Mouse (Mus musculus): ENCODE results near the gene Ptchd4. TPM values are rescaled to one million over a fixed set of nuclear protein-coding genes. Genes with fewer than 3 reads are reported as not detected.

Gene Ptchd4
- polyA plus RNA-seq, 2 experiments: 0.88 to 7.4 TPM

DNA sequence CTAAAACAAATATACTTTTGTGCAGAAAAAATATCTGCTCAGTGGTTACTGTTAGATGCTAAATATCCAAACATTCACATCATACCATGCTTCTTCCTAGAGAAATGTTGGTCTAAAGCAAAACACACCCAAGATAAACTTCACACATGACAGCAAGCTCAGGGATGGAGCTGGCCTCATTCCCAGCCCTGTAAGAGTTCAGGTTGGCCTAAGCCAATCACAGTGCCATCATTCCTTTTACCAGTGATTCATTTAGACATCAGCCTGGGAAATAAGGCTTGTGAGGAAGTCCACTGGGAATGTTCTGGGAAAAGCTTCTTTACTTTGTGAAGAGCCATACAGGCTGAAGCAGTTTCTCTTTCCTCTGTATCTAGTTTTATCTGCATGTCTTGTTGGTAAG, 5.6 kb upstream of the Ptchd4 start:
- H3K9ac ChIP-seq (ENCODE audit: low read depth, low read length, severe bottlenecking): no peak overlapping the region
- DNase-seq (ENCODE audit: low spot score): no peak

DNA sequence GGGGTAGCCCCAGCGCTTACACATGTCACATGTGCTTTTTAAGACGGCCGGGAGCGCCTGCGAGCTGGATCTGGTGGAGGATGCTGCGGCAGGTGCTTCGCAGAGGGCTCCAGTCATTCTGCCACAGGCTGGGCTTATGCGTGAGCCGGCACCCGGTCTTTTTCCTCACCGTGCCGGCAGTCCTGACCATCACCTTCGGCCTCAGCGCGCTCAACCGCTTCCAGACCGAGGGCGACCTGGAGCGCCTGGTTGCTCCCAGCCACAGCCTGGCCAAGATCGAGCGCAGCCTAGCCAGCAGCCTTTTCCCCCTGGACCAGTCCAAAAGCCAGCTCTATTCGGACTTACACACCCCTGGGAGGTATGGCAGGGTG, 850 bp downstream of the Ptchd4 start:
- 0% methylated on average over 18 of the region's 22 CpGs for WGBS
- peak; percentile 56 for ATAC-seq (ENCODE audit: low FRiP score, low read depth)
- H3K27me3 ChIP-seq (ENCODE audit: control insufficient read depth, insufficient read depth, low read length): peaks cover 5% of the 10 kb centered on the region; the same call in 1 of the 2 replicates
- TF ChIP-seq POLR2A (IDR thresholded peaks at IDR 0.05; ENCODE audit: borderline replicate concordance, extremely low read depth, insufficient read depth, insufficient read length): no peak
- H3K4me1 ChIP-seq (ENCODE audit: control insufficient read depth, insufficient read depth, low read length): no peaks in the 10 kb centered on the region; the same call in 1 of the 2 replicates
- H3K9ac ChIP-seq (ENCODE audit: low read depth, low read length, severe bottlenecking): peak overlapping the region; percentile 63
- DNase-seq (ENCODE audit: low spot score): peak; percentile 14
- H3K9me3 ChIP-seq (ENCODE audit: control insufficient read depth, low read length): no peaks in the 10 kb centered on the region
- H3K36me3 ChIP-seq (ENCODE audit: control insufficient read depth, insufficient read depth, low read length): no peaks in the 10 kb centered on the region
- H3K4me3 ChIP-seq (replicated peaks; ENCODE audit: low read length): peak overlapping the region; percentile 57
- H3K27ac ChIP-seq (replicated peaks; ENCODE audit: low read depth, low read length): no peak overlapping the region
- peak overlapping the region; percentile 94 for H3K4me2 ChIP-seq (replicated peaks; ENCODE audit: low read depth, low read length, severe bottlenecking)

More for the DNA sequence above, 5.6 kb upstream of the Ptchd4 start:
- Histone ChIP-seq H3K27me3 (ENCODE audit: control insufficient read depth, insufficient read depth, low read length) (no peaks in the 10 kb centered on the region), H3K4me3 (replicated peaks; ENCODE audit: low read length) (no peak overlapping the region), H3K4me1 (ENCODE audit: control insufficient read depth, insufficient read depth, low read length) (no peaks in the 10 kb centered on the region; the same call in 1 of the 2 replicates), H3K4me2 (replicated peaks; ENCODE audit: low read depth, low read length, severe bottlenecking) (no peak overlapping the region), H3K9me3 (ENCODE audit: control insufficient read depth, low read length) (no peaks in the 10 kb centered on the region), H3K36me3 (ENCODE audit: control insufficient read depth, insufficient read depth, low read length) (no peaks in the 10 kb centered on the region), H3K27ac (replicated peaks; ENCODE audit: low read depth, low read length) (no peak overlapping the region)
- ATAC-seq (ENCODE audit: low FRiP score, low read depth): no peak
- TF ChIP-seq POLR2A (IDR thresholded peaks at IDR 0.05; ENCODE audit: borderline replicate concordance, extremely low read depth, insufficient read depth, insufficient read length): no peak

DNA sequence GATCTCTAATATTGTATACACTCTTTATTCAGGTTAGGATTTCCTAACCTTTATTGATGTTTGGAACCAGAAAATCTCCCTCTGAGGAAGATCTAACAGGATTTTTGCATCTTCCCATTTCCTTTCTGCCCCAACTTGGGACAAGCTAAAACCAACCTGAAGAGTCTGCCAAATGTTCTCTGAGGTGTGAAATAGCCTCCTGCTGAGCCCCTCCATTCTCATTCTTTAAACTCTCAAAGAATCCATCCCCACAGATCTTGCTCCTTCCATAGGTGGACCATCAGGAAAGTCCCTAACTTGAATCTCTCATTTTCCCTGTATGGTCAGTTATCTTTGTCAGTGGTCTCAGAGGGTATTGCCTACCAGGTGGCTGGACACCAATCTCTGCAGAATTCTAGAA, 20.0 kb downstream of the Ptchd4 start:
- H3K9me3 ChIP-seq (ENCODE audit: control insufficient read depth, low read length): no peaks in the 10 kb centered on the region
- H3K9ac ChIP-seq (ENCODE audit: low read depth, low read length, severe bottlenecking): no peak overlapping the region
- H3K4me1 ChIP-seq (ENCODE audit: control insufficient read depth, insufficient read depth, low read length): no peaks in the 10 kb centered on the region
- H3K4me3 ChIP-seq (replicated peaks; ENCODE audit: low read length): no peak overlapping the region
- TF ChIP-seq POLR2A (IDR thresholded peaks at IDR 0.05; ENCODE audit: borderline replicate concordance, extremely low read depth, insufficient read depth, insufficient read length): no peak
- no peak overlapping the region for H3K4me2 ChIP-seq (replicated peaks; ENCODE audit: low read depth, low read length, severe bottlenecking)
- DNase-seq (ENCODE audit: low spot score): no peak
- H3K36me3 ChIP-seq (ENCODE audit: control insufficient read depth, insufficient read depth, low read length): no peaks in the 10 kb centered on the region
- H3K27me3 ChIP-seq (ENCODE audit: control insufficient read depth, insufficient read depth, low read length): no peaks in the 10 kb centered on the region
- ATAC-seq (ENCODE audit: low FRiP score, low read depth): no peak
- H3K27ac ChIP-seq (replicated peaks; ENCODE audit: low read depth, low read length): no peak overlapping the region

DNA sequence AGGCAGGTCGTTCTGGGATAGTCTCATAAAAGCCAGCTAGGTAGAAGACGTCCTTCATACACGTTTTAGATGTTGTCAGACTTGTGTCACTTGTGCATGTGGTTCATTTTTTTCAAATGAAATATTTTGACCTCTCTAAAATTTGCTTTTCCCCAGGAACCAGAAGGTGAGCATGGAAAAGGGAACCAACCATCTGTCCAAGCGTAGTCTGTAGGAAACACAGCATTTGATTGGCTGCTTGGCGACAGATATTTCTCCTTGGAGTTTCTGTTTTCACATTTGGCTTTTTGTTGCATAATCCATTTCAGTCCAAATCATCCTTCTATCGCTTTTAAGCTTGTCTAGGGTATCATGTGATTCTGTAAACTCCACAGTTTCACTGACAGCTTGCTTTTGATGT, 20.8 kb downstream of the Ptchd4 start:
- 75% methylated on average over 6 of the region's 6 CpGs for WGBS

DNA sequence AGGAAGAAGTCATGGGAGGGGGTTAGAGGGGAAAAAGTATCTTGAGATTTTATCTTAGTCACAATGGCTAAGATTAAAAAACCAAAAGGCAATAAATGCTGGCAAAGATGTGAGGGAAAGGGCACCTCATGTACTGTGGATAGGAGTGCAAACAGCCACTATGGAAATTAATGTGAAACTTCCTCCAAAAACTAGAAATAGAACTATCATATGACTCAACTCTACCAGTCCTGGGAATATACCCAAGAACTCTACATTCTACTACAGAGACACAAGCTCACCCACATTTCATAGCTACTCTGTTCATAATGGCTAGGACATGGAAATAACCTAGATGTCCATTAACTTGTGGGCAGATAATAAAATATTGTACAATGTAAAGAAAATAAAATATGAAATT, 30.3 kb downstream of the Ptchd4 start:
- Histone ChIP-seq H3K9ac (ENCODE audit: low read depth, low read length, severe bottlenecking) (no peak overlapping the region), H3K36me3 (ENCODE audit: control insufficient read depth, insufficient read depth, low read length) (no peaks in the 10 kb centered on the region), H3K27me3 (ENCODE audit: control insufficient read depth, insufficient read depth, low read length) (no peaks in the 10 kb centered on the region), H3K4me1 (ENCODE audit: control insufficient read depth, insufficient read depth, low read length) (no peaks in the 10 kb centered on the region), H3K4me2 (replicated peaks; ENCODE audit: low read depth, low read length, severe bottlenecking) (no peak overlapping the region), H3K9me3 (ENCODE audit: control insufficient read depth, low read length) (no peaks in the 10 kb centered on the region), H3K4me3 (replicated peaks; ENCODE audit: low read length) (no peak overlapping the region), H3K27ac (replicated peaks; ENCODE audit: low read depth, low read length) (no peak overlapping the region)
- ATAC-seq (ENCODE audit: low FRiP score, low read depth) (no peak), DNase-seq (ENCODE audit: low spot score) (no peak)
- no peak for TF ChIP-seq POLR2A (IDR thresholded peaks at IDR 0.05; ENCODE audit: borderline replicate concordance, extremely low read depth, insufficient read depth, insufficient read length)

More for the DNA sequence above, 20.8 kb downstream of the Ptchd4 start:
- Histone ChIP-seq H3K9me3 (ENCODE audit: control insufficient read depth, low read length) (no peaks in the 10 kb centered on the region), H3K4me3 (replicated peaks; ENCODE audit: low read length) (no peak overlapping the region), H3K27me3 (ENCODE audit: control insufficient read depth, insufficient read depth, low read length) (no peaks in the 10 kb centered on the region), H3K9ac (ENCODE audit: low read depth, low read length, severe bottlenecking) (no peak overlapping the region), H3K4me2 (replicated peaks; ENCODE audit: low read depth, low read length, severe bottlenecking) (no peak overlapping the region), H3K36me3 (ENCODE audit: control insufficient read depth, insufficient read depth, low read length) (no peaks in the 10 kb centered on the region), H3K4me1 (ENCODE audit: control insufficient read depth, insufficient read depth, low read length) (no peaks in the 10 kb centered on the region), H3K27ac (replicated peaks; ENCODE audit: low read depth, low read length) (no peak overlapping the region)
- ATAC-seq (ENCODE audit: low FRiP score, low read depth) (no peak), DNase-seq (ENCODE audit: low spot score) (no peak)
- no peak for TF ChIP-seq POLR2A (IDR thresholded peaks at IDR 0.05; ENCODE audit: borderline replicate concordance, extremely low read depth, insufficient read depth, insufficient read length)

DNA sequence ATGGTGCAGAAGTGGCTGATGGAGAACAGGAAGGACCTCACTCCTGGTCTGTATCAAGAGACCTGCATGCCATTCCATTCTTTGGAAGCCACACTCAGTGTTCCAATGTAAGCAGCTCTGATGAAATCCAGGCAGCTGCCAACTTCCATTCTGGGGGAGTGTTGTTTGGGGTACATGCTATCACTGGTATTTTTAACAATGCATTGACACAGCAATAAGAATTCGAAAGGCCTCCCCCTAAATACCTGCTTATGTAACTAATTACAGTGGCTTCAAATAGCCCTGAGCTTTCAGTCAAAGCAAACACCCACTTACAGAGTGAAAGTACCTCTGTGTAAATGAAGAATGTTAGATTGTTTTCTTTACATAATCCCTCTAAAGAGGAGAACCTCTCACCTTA, 42.7 kb downstream of the Ptchd4 start:
- H3K4me3 ChIP-seq (replicated peaks; ENCODE audit: low read length): no peak overlapping the region
- no peak overlapping the region for H3K9ac ChIP-seq (ENCODE audit: low read depth, low read length, severe bottlenecking)
- no peaks in the 10 kb centered on the region for H3K4me1 ChIP-seq (ENCODE audit: control insufficient read depth, insufficient read depth, low read length)
- H3K27me3 ChIP-seq (ENCODE audit: control insufficient read depth, insufficient read depth, low read length): no peaks in the 10 kb centered on the region
- 44% methylated on average over 1 of the region's 1 CpGs for WGBS
- no peaks in the 10 kb centered on the region for H3K9me3 ChIP-seq (ENCODE audit: control insufficient read depth, low read length)
- no peak for TF ChIP-seq POLR2A (IDR thresholded peaks at IDR 0.05; ENCODE audit: borderline replicate concordance, extremely low read depth, insufficient read depth, insufficient read length)
- DNase-seq (ENCODE audit: low spot score) (no peak), ATAC-seq (ENCODE audit: low FRiP score, low read depth) (no peak)
- H3K36me3 ChIP-seq (ENCODE audit: control insufficient read depth, insufficient read depth, low read length): no peaks in the 10 kb centered on the region
- no peak overlapping the region for H3K27ac ChIP-seq (replicated peaks; ENCODE audit: low read depth, low read length)
- no peak overlapping the region for H3K4me2 ChIP-seq (replicated peaks; ENCODE audit: low read depth, low read length, severe bottlenecking)
